Mouse (Mus musculus) ES-E14 (cell line): ENCODE data around the gene Spryd4.

Source experiments
- HCFC1 ChIP-seq: IDR thresholded peaks from 2 replicates; pipeline ENCODE4 v1.6.1; 2012; ENCODE audit warnings: low read length, inconsistent platforms, borderline replicate concordance; ENCODE audit not compliant: insufficient read depth
- ZC3H11A ChIP-seq: IDR thresholded peaks from 2 replicates; pipeline ENCODE4 v1.6.1; 2012; ENCODE audit warnings: low read depth, mild to moderate bottlenecking, inconsistent platforms, low read length, borderline replicate concordance

GRCm38 (mm10) chr10:128194551-128195461, 16.8 kb downstream of the Spryd4 start:
- TF ChIP-seq HCFC1 (no peak), ZC3H11A (no peak)
